ENCODE assay signal across 22 mouse cellular contexts in genomic region chr7:16978593-16978992, GRCm38 (mm10). TPM values are rescaled to one million over a fixed set of nuclear protein-coding genes. Genes with fewer than 3 reads are reported as not detected.
"Had no signal": no experiment of that assay in that cellular context is flagged by ENCODE, and none has a peak within 500 bp of the region (broad histone marks: within the 10 kb centered on the region; RNA-seq: fewer than 3 reads in every experiment).

No protein-coding gene starts in this region.

- H3K27ac ChIP-seq: lung, embryonic 15.5 days; macrophage; midbrain, embryonic 13.5 days; neural tube, embryonic 13.5 days; neural tube, embryonic 15.5 days had no signal

- H3K9me3 ChIP-seq: lung, embryonic 15.5 days; megakaryocyte, embryonic 14.5 days; midbrain, embryonic 13.5 days; neural tube, embryonic 13.5 days; neural tube, embryonic 15.5 days had no signal

- DNase-seq: lung, adult 2 months; lung, postnatal 14 days; lung, postnatal 36 days; retina, postnatal 1 day; right cerebral cortex, adult 18-20 months; right cerebral cortex, postnatal 25 days; right cerebral cortex, postnatal 4 days; spleen, adult 18-20 months; thymus, adult 18-20 months; thymus, postnatal 14 days; thymus, postnatal 36 days had no signal

- H3K27me3 ChIP-seq: lung, embryonic 15.5 days; megakaryocyte, embryonic 14.5 days; midbrain, embryonic 13.5 days; neural tube, embryonic 13.5 days; neural tube, embryonic 15.5 days had no signal

- H3K4me2 ChIP-seq: lung, embryonic 15.5 days; midbrain, embryonic 11.5 days; midbrain, embryonic 13.5 days; neural tube, embryonic 13.5 days; neural tube, embryonic 15.5 days had no signal

- H3K4me3 ChIP-seq: lung, embryonic 15.5 days; megakaryocyte, embryonic 14.5 days; midbrain, embryonic 13.5 days; myocyte; neural tube, embryonic 13.5 days; neural tube, embryonic 15.5 days had no signal

- H3K9ac ChIP-seq: lung, embryonic 15.5 days; midbrain, embryonic 13.5 days; neural tube, embryonic 13.5 days; neural tube, embryonic 15.5 days had no signal

- ATAC-seq: lung, postnatal 0 days; midbrain, embryonic 13.5 days; midbrain, embryonic 16.5 days had no signal

- H3K36me3 ChIP-seq: lung, embryonic 15.5 days; midbrain, embryonic 13.5 days; neural tube, embryonic 13.5 days; neural tube, embryonic 15.5 days had no signal

RNA-seq across cellular contexts. Expression of gene Gm42372, which starts 4.3 kb away (rescaled TPM):
- polyA plus RNA-seq: liver, adult 2 months; macrophage; myocyte had no signal

RNA-seq across cellular contexts. Expression of gene Pnmal1, which starts 19.1 kb away (rescaled TPM):
- polyA plus RNA-seq: liver, adult 2 months; lung, adult 2 months; lung, postnatal 0 days; macrophage had no signal

RNA-seq across cellular contexts. Expression of gene Pnmal2, which starts 34.1 kb away (rescaled TPM):
- polyA plus RNA-seq: macrophage had no signal
